Mouse (Mus musculus) urinary bladder, postnatal 25 days (tissue): ENCODE results near the gene Mrpl47.
"Not testable (repeated sequence)": the region's sequence is repeated elsewhere in the genome, so short reads cannot be mapped to it uniquely, and the experiment has no call there.

Experiments used
- DNase-seq: peaks from one replicate; pipeline ENCODE4 v3.0.0; 2022; ENCODE audit warnings: low spot score

The Mrpl47 gene

GRCm38 (mm10) chr3:32705647-32706348, 31.6 kb downstream of the Mrpl47 start, which contains the start of gene Actl6a:
Actl6a (plus strand) TSS chr3:32706298.
- not testable (repeated sequence) for DNase-seq

- not testable (repeated sequence) for DNase-seq
Measured at GRCm38 (mm10) chr3:32704632-32705031, 32.8 kb downstream of the Mrpl47 start.

- not testable (repeated sequence) for DNase-seq
Measured at GRCm38 (mm10) chr3:32704021-32704420, 33.4 kb downstream of the Mrpl47 start.

GRCm38 (mm10) chr3:32698228-32698863, 39.1 kb downstream of the Mrpl47 start:
- peak; percentile 84 for DNase-seq

GRCm38 (mm10) chr3:32695583-32695980, 41.8 kb downstream of the Mrpl47 start:
- DNase-seq: no peak

- no peak for DNase-seq
Measured at GRCm38 (mm10) chr3:32694737-32695582, 42.4 kb downstream of the Mrpl47 start.

GRCm38 (mm10) chr3:32694211-32694610, 43.2 kb downstream of the Mrpl47 start:
- DNase-seq: no peak

GRCm38 (mm10) chr3:32691841-32692240, 45.6 kb downstream of the Mrpl47 start:
- no peak for DNase-seq

GRCm38 (mm10) chr3:32690901-32691300, 46.5 kb downstream of the Mrpl47 start:
- no peak for DNase-seq

- DNase-seq: no peak
Measured at GRCm38 (mm10) chr3:32690008-32690407, 47.4 kb downstream of the Mrpl47 start.

- DNase-seq: no peak
Measured at GRCm38 (mm10) chr3:32689567-32689999, 47.8 kb downstream of the Mrpl47 start.

GRCm38 (mm10) chr3:32687156-32687555, 50.2 kb downstream of the Mrpl47 start:
- no peak for DNase-seq

GRCm38 (mm10) chr3:32686537-32686936, 50.9 kb downstream of the Mrpl47 start:
- DNase-seq: no peak

- no peak for DNase-seq
Measured at GRCm38 (mm10) chr3:32684631-32685030, 52.8 kb downstream of the Mrpl47 start.

- no peak for DNase-seq
Measured at GRCm38 (mm10) chr3:32682910-32683531, 54.4 kb downstream of the Mrpl47 start.

- no peak for DNase-seq
Measured at GRCm38 (mm10) chr3:32676393-32676792, 61.0 kb downstream of the Mrpl47 start.
